Mouse (Mus musculus) NIH3T3 (cell line): Measurements from ENCODE around the gene Catip.

Source experiments
- DNase-seq: peaks from one replicate; pipeline ENCODE4 v3.0.0-alpha.2; 2012; ENCODE audit warnings: low read depth

Gene Catip

DNA sequence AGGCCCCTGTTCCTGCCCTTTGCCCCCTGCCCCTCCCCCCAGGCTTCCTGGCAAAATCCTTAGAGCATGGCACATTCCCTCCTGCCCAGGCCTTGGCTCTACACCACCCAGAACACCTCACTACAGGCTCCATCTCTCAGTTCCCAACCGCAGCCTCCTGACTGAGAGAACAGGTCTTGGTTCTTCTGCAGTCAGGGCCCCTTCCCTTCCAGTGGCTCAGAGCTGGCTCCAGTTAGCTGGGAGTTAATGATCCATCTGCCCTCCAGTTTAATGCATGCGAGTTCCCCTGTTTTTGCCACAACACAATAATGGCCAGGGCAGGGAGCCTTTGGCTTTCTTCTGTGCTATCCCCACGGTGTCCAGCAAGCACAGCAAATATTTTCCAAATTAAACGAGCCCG lies 18.7 kb upstream of the Catip start:
- no peak for DNase-seq

GRCm38 (mm10) chr1:74344163-74344916 lies 17.6 kb upstream of the Catip start:
- DNase-seq, result no peak

DNA sequence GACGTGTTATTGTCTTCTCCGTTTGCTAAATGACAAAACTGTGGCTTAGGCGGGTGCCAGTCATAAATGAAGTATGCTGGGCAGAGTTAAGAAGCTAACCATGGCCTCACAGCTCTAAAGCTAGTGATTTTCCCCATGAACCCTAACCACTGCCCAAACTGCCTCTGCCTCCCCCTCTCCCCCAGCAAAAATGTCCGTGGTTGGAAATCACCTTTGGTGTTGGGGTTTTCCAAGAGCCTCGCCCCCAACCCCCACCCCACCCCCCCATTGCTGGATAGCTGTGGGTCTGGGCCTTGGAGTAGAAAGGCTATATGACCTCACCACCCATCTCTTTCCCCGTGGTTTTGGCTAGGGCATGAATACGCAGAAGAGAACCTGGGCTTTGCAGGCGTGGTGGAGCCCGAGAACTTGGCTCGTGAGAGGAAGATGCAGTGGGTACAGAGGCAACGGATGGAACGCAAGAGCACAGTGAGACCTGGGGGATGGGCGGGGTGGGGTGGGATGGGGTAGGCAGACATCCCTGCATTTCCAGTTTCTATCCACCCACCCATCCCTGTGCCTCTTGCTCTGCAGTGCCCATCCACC lies 10.6 kb upstream of the Catip start:
- DNase-seq, result no peak

DNA sequence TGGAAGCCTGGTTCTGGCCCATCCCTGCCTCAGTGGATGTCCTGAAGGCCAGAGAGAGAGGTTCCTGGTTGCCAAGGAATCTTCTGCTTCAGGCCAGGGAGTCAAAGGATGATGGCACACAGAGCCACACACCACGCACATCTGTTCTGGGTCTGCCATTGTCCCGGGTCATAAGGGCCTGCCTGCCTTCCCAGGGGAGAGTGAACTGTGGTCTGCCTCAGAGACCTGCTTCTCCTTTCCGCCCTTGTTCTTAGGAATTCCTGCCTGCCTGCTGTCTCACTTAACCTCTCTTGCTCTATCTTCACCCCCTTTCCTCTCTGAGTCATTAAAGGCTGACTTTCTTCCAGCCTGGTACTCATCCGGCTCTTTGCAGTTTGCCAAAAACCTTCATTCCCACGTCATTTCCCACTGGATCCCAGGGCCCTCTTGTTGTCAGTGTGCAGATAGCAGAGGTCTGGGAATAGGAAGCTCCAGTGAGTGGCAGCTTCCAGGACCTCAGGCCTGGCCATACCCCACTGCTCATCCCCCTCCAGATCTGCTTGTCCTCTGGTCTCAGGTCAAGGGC lies 9.3 kb upstream of the Catip start:
- DNase-seq, result peak; percentile 78

- DNase-seq, result no peak
These were observed 8.3 kb upstream of the Catip start for GRCm38 (mm10) chr1:74353453-74354229.

GRCm38 (mm10) chr1:74357531-74357930 lies 4.4 kb upstream of the Catip start:
- no peak for DNase-seq

GRCm38 (mm10) chr1:74359952-74360517 lies 1.9 kb upstream of the Catip start:
- no peak for DNase-seq

- DNase-seq, result no peak
These were observed 669 bp downstream of the Catip start for GRCm38 (mm10) chr1:74362325-74363229.

DNA sequence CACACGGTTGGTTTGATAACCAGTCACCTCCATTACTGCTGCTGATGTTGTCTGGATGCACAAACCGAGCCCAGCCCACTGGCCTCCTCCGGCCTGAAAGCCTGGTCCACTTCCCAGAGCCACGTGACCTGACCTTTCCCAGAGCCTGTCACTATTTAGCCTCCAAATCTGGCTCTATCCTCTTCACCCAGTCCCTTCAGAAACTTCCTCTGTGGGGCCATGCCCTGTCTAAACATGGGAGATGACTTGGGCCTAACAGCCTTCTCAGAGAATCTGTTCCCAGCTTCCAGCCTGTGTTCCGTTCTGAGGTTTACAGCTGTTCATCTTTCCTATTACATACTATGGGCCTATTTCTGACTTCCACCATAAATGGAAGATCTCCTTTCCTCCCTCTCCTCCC lies 1.5 kb downstream of the Catip start:
- no peak for DNase-seq

DNA sequence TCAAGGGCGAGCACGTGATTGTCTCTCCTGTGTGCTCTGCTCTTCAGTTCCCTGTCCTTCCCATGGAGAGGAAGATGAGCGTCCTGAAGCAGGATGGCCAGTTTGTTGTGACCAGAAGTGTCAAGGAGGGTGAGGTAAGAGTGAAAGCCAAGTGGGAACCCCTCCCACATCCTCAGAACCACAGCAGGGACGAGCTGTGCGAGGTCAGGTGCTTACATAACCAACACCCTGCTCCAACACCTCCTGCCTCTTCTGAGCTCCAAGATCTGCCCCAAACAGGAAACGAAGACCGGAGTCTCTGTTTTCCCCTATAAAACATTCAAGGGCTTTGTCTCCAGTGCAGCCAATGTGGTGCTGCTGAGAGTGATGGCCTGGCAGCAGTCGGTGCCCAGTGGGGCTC lies 2.4 kb downstream of the Catip start:
- DNase-seq, result no peak

- DNase-seq, result no peak
These were observed 6.2 kb downstream of the Catip start for GRCm38 (mm10) chr1:74367886-74368645.

DNA sequence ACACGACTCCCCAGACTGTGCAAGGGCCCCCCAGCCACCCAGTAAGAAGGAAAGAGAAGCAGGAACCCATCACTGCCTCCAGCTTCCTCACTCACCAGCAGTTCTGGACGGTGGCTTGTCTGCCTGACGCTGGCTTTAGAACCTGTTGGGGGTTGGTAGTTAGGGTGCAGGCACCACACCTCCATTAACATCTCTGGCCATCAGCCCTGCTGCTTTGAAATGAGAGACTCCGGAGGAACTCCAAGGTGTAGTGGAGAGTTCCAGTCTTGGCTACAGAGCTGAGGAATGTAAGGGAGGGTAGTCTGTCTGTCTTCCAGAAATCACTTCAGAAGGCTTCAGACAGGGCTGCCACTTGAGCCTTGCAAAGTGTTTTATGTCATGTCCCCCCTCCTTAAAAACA lies 8.1 kb downstream of the Catip start:
- no peak for DNase-seq

- no peak for DNase-seq
These were observed 11.5 kb downstream of the Catip start for GRCm38 (mm10) chr1:74373372-74373771.

- DNase-seq, result no peak
These were observed 13.1 kb downstream of the Catip start, which contains the start of gene Slc11a1 for GRCm38 (mm10) chr1:74374980-74375379. Gene Slc11a1, plus strand, starts transcription at chr1:74375195.

GRCm38 (mm10) chr1:74375561-74375960 lies 13.7 kb downstream of the Catip start:
- no peak for DNase-seq

DNA sequence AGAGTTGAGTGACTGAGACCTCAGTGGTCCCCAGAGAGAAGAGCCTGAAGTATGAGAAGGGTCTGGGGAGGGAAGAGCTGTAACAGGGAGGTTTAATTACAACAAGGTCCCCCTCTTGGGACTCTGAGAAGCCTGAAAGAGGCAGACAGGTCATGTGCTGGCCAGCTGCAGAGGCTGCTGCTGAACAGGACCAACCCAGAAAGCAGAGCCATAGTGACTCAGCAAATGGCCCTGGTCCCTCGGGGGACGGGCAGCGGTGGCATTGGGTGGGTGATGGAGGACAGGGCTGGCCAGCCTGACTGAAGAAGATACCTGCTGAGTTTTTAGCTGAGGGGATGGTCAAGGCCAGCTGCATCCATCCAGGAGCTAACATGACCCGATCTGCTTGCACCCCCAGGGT lies 14.5 kb downstream of the Catip start:
- DNase-seq, result no peak

DNA sequence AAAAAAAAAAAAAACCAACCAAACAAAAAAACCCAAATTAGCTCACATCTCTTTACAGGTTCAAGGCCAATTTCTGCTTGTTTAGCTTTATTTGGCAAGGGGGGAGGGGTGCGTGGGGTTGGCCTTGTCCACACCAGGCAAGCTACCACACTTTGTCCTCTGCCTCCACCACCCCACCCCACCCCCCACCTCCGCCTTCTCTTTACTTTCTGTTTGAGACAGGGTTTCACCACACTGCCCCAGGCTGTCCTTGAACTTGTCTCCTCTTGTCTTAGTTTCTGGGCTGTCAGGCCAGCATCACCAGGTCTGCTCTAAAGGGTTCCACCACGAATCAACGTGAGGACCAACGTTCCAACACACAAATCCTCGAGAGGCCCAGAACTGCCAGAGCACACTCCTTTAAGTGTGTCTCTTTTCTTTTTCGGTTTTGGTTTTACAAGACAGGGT lies 17.2 kb downstream of the Catip start:
- no peak for DNase-seq

DNA sequence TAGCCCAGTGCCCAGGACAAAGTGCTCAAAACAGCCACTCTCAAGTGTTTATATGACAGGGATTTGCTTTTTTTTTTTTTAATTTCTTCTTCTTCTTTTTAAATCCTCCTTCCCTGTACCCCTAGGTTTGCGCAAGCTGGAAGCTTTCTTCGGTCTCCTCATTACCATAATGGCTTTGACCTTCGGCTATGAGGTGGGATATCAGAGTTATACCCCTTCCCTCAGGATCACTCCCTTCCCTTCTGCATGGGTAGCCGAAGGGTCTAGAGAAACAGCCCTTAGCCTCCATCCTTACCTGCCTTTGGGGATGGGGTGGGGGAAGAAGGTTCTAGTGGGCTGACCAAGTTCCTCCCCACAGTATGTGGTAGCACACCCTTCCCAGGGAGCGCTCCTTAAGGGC lies 18.6 kb downstream of the Catip start:
- no peak for DNase-seq

- DNase-seq, result no peak
These were observed 19.7 kb downstream of the Catip start for GRCm38 (mm10) chr1:74381588-74382021.

- no peak for DNase-seq
These were observed 21.5 kb downstream of the Catip start for GRCm38 (mm10) chr1:74383385-74383784.
